In genomic region chr9:64393914-64394596, GRCm38 (mm10) we compare ENCODE assay signal across 7 mouse cellular contexts. TPM values are rescaled to one million over a fixed set of nuclear protein-coding genes. Genes with fewer than 3 reads are reported as not detected.
A peak's percentile ranks its signal among the peaks of the same experiment; 100 is the strongest.
DNase-seq lines count a peak whose midpoint lies in the region; TF ChIP-seq lines count a peak whose summit lies in the region.

No protein-coding gene starts in this region.

- no peak overlapping the region for H3K9ac ChIP-seq in MEL (ENCODE audit: control insufficient read depth, low read depth, low read length, poor library complexity, severe bottlenecking)

- no peaks in the 10 kb centered on the region for H3K9me3 ChIP-seq in MEL (replicated peaks; ENCODE audit: insufficient read depth, low read length)

- TF ChIP-seq CTCF in C2C12 (IDR thresholded peaks at IDR 0.05; ENCODE audit: control insufficient read depth, insufficient read depth, insufficient read length) (peak; percentile 28), MEL (IDR thresholded peaks at IDR 0.05 in 2 of 3, conservative IDR thresholded peaks at IDR 0.05 in 1 of 3; ENCODE audit: control insufficient read depth in 1 of 3, insufficient read depth in 1 of 3, low read depth in 2 of 3, low read length in 3 of 3, poor library complexity in 1 of 3, severe bottlenecking in 1 of 3) (peak; percentile 85 to 96 (median 88))
- peak; percentile 86 for TF ChIP-seq CTCF in spleen, adult 2 months (IDR thresholded peaks at IDR 0.05; ENCODE audit: extremely low read depth, insufficient read depth, insufficient read length, insufficient replicate concordance)

- no peaks in the 10 kb centered on the region for H3K79me3 ChIP-seq in C2C12 (ENCODE audit: low read depth)

- no peak for TF ChIP-seq EP300 in MEL (IDR thresholded peaks at IDR 0.05; ENCODE audit: low read depth in 1 of 2, low read length in 2 of 2)

- TF ChIP-seq RAD21 in MEL (IDR thresholded peaks at IDR 0.05; ENCODE audit: low read depth, low read length), result peak; percentile 79

- H3ac ChIP-seq in C2C12 (ENCODE audit: control insufficient read depth, insufficient read length, low read depth), result no peak overlapping the region

- H3K4me3 ChIP-seq in C2C12 (ENCODE audit: insufficient read depth, poor library complexity, severe bottlenecking) (no peak overlapping the region), MEL (ENCODE audit: control insufficient read depth in 1 of 2, insufficient read depth in 1 of 2, low read depth in 2 of 2, low read length in 2 of 2) (no peak overlapping the region)
- H3K4me3 ChIP-seq in spleen, adult 2 months (ENCODE audit: extremely low read depth, insufficient read depth, insufficient read length), result no peak overlapping the region

- TF ChIP-seq POLR2A in MEL (IDR thresholded peaks at IDR 0.05; ENCODE audit: control insufficient read depth in 1 of 2, insufficient read depth in 1 of 2, low read depth in 1 of 2, low read length in 2 of 2, poor library complexity in 1 of 2), result no peak
- no peak for TF ChIP-seq POLR2A in spleen, adult 2 months (IDR thresholded peaks at IDR 0.05; ENCODE audit: low read depth, low read length)

- 52% methylated on average over 5 of the region's 5 CpGs for WGBS in spleen, adult 2 months

- no peaks in the 10 kb centered on the region for H3K4me1 ChIP-seq in MEL (ENCODE audit: control insufficient read depth in 1 of 2, insufficient read depth in 2 of 2, low read length in 2 of 2)
- H3K4me1 ChIP-seq in spleen, adult 2 months (ENCODE audit: control insufficient read depth, insufficient read depth, insufficient read length), result no peaks in the 10 kb centered on the region

- peaks cover 22% of the 10 kb centered on the region for H3K27me3 ChIP-seq in C2C12 (ENCODE audit: control insufficient read depth, insufficient read depth, insufficient read length)
- peaks cover 0 to 4% of the 10 kb centered on the region in 2 experiments; a peak in 3 of 4 replicates for H3K27me3 ChIP-seq in MEL (ENCODE audit: control insufficient read depth in 1 of 2, insufficient read depth in 2 of 2, low read length in 2 of 2)
- no peaks in the 10 kb centered on the region for H3K27me3 ChIP-seq in spleen, adult 2 months (ENCODE audit: control insufficient read depth, insufficient read depth, low read length)

- no peak overlapping the region for H3K27ac ChIP-seq in MEL (ENCODE audit: control insufficient read depth, low read depth, low read length)
- H3K27ac ChIP-seq in spleen, adult 2 months (ENCODE audit: insufficient read depth, low read length), result no peak overlapping the region

- H3K79me2 ChIP-seq in C2C12 (ENCODE audit: control insufficient read depth, insufficient read depth), result no peaks in the 10 kb centered on the region
- no peaks in the 10 kb centered on the region for H3K79me2 ChIP-seq in MEL (ENCODE audit: control insufficient read depth, insufficient read depth, low read length, poor library complexity)

- H3K36me3 ChIP-seq in C2C12 (ENCODE audit: control insufficient read depth, insufficient read depth) (no peaks in the 10 kb centered on the region), MEL (ENCODE audit: control insufficient read depth in 1 of 2, insufficient read depth in 2 of 2, low read length in 2 of 2) (no peaks in the 10 kb centered on the region)
- no peaks in the 10 kb centered on the region for H3K36me3 ChIP-seq in spleen, adult 2 months (ENCODE audit: control insufficient read depth, insufficient read depth, low read length)

- DNase-seq in MEL (ENCODE audit: low read depth, low spot score), result peak; percentile 73
- peak; percentile 84 for DNase-seq in cerebellum, adult 8-10 months
- DNase-seq in gastrocnemius, postnatal 25 days, result peak; percentile 33
- DNase-seq in kidney, postnatal 36 days, result peak; percentile 78 to 94
- DNase-seq in lung, postnatal 10 days, result peak; percentile 87
- DNase-seq in spleen, adult 2 months (ENCODE audit: low read depth in 1 of 2, low spot score in 2 of 2), result peak; percentile 4 to 53

TF ChIP-seq in C2C12, 6 proteins besides CTCF, POLR2A, EP300 and RAD21:
- TF ChIP-seq MYOD1 (IDR thresholded peaks at IDR 0.05; ENCODE audit: control insufficient read depth, insufficient read length, low read depth) (no peak), CEBPB (IDR thresholded peaks at IDR 0.05; ENCODE audit: low read depth) (no peak), FOSL1 (IDR thresholded peaks at IDR 0.05; ENCODE audit: insufficient read depth, low read length, poor library complexity, severe bottlenecking) (no peak), MYOG (IDR thresholded peaks at IDR 0.05; ENCODE audit: control insufficient read depth, extremely low read depth, insufficient read length) (no peak), MAX (IDR thresholded peaks at IDR 0.05) (no peak), USF1 (IDR thresholded peaks at IDR 0.05; ENCODE audit: low read depth) (no peak)

TF ChIP-seq in MEL, 35 proteins besides CTCF, POLR2A, EP300 and RAD21:
- TF ChIP-seq ZC3H11A (IDR thresholded peaks at IDR 0.05; ENCODE audit: low read depth, low read length) (peak; percentile 89), E2F4 (IDR thresholded peaks at IDR 0.05; ENCODE audit: borderline replicate concordance, low read depth, low read length) (no peak), BHLHE40 (IDR thresholded peaks at IDR 0.05; ENCODE audit: borderline replicate concordance, low read depth, low read length) (peak; percentile 16; the same call in 1 of the 2 replicates), GATA1 (IDR thresholded peaks at IDR 0.05; ENCODE audit: low read depth, low read length) (no peak), POLR2AphosphoS5 (IDR thresholded peaks at IDR 0.05; ENCODE audit: borderline replicate concordance, low read depth, low read length) (no peak), CHD2 (IDR thresholded peaks at IDR 0.05; ENCODE audit: low read length) (no peak), MEF2A (IDR thresholded peaks at IDR 0.05; ENCODE audit: extremely low read depth, insufficient replicate concordance, low read depth, low read length, poor library complexity, severe bottlenecking) (no peak), MYB (IDR thresholded peaks at IDR 0.05; ENCODE audit: low read depth, low read length) (peak; percentile 63), TBP (IDR thresholded peaks at IDR 0.05; ENCODE audit: low read depth, low read length) (no peak), ZKSCAN1 (IDR thresholded peaks at IDR 0.05; ENCODE audit: low read depth, low read length) (no peak), SMC3 (IDR thresholded peaks at IDR 0.05; ENCODE audit: low read depth, low read length) (peak; percentile 97), MYC (IDR thresholded peaks at IDR 0.05; ENCODE audit: low read depth, low read length) (no peak)

RNA-seq across cellular contexts. Expression of gene Megf11, which starts 8.6 kb away (rescaled TPM):
- 0.07 TPM for polyA plus RNA-seq in C2C12 (2012; fragmentation: generic; extraction: Trizol)
- 0.03 and 0.08 TPM in 2 replicates for total RNA-seq in MEL (2012; rRNA removed)
- under 1 TPM in 1 of 2 experiments, not detected in 1; 0.93 TPM for polyA plus RNA-seq in MEL (2012; ENCODE audit: insufficient read depth in 1 of 2, insufficient read length in 2 of 2, low read depth in 1 of 2, low replicate concordance in 2 of 2, missing spikeins in 1 of 2)
- total RNA-seq in gastrocnemius, postnatal 25 days (2021), result under 1 TPM; 0.54 to 0.67 TPM
- 1.0 and 1.8 TPM in 2 replicates for polyA plus RNA-seq in spleen, adult 2 months (2012; rRNA removed)

RNA-seq across cellular contexts. Expression of gene Dis3l, which starts 53.0 kb away (rescaled TPM):
- polyA plus RNA-seq in C2C12 (2012; fragmentation: generic; extraction: Trizol) (13.8 TPM), MEL (2012; ENCODE audit: insufficient read depth in 1 of 2, insufficient read length in 2 of 2, low read depth in 1 of 2, low replicate concordance in 2 of 2, missing spikeins in 1 of 2) (10 to 100 TPM in 1 of 2 experiments, not detected in 1; 14.0 TPM)
- total RNA-seq in MEL (2012; rRNA removed), result 13.1 and 13.4 TPM in 2 replicates
- 10 to 100 TPM; 18.4 to 19.4 TPM for total RNA-seq in gastrocnemius, postnatal 25 days (2021)
- polyA plus RNA-seq in spleen, adult 2 months (2012; rRNA removed), result 4.5 and 5.1 TPM in 2 replicates

Comparison
In these comparisons a context has a peak if more than half of its experiments do, and no peak if none do; other contexts are left out.
1. CTCF ChIP-seq: peak in every context shown above with its lines; median percentile 88 in MEL; 86 in spleen, adult 2 months; 28 in C2C12.
2. DNase-seq: peak in every context shown above with its lines; median percentile 87 in lung, postnatal 10 days; 86 in kidney, postnatal 36 days; 84 in cerebellum, adult 8-10 months; 73 in MEL; 33 in gastrocnemius, postnatal 25 days; 28 in spleen, adult 2 months.